Mouse (Mus musculus) cerebellum, adult 8-10 months (tissue): ENCODE results near the gene Nos2.
"Not testable (repeated sequence)": the region's sequence is repeated elsewhere in the genome, so short reads cannot be mapped to it uniquely, and the experiment has no call there.

ENCODE experiments used
- DNase-seq: peaks from one replicate; pipeline ENCODE4 v3.0.0; 2022

The Nos2 gene

GRCm38 (mm10) chr11:78990875-78991543, 70.4 kb downstream of the Nos2 start:
- DNase-seq, result not testable (repeated sequence)

GRCm38 (mm10) chr11:78999118-78999517, 78.5 kb downstream of the Nos2 start:
- DNase-seq, result no peak

DNA sequence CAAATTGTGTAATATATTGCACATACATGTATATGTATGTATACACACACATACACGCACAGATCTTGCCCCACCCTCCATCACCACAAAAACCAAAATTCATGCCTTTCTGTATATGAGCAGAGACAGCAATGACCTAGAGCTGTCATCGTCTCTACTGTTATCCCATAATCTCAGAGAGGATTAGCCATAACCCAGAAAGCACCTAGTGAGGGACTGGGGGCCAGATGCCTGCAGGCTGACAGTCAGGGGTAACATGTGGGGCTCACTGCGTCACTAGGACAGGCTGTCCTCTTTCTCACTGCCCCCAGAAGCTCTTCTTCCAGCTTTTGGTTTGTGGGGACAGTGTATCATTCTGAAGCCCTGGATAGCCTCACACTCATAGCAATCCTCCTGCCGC, 81.3 kb downstream of the Nos2 start:
- no peak for DNase-seq

- DNase-seq, result no peak
These were observed 82.0 kb downstream of the Nos2 start for GRCm38 (mm10) chr11:79002551-79002951.

DNA sequence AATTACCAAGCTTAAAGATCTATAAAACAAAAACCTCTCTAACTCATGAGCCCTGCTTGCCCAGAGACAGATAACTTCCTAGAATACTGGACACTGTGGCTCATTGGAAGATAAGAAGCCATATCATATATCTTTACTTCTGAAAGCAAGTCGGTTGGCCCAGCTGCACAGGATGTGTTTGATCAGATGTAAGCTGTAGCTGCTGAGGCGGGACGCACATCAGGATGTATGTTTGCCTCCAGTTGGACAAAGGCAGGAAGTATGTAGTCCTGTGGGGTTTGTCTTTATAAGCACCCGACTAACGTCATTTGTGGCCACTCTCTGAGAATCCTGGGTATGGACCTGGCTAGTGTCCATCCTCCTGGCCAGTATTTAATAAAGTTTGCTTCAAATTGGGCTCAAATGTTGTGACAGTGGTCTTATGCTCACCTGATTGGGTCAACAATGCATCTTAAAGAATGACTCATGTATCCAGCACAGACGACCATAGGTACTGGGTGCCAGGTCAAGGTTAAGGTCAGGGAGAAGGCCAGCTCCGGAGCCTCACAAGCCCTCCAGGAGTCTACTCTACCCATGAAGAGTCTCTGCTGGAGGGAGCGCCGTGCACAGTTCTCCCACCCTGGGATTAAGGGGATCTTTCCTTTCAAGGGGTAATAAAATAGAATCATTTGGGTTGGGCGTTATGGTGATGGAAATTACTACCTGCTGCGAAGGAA, 82.6 kb downstream of the Nos2 start:
- no peak for DNase-seq

GRCm38 (mm10) chr11:79003769-79004638, 83.4 kb downstream of the Nos2 start:
- no peak for DNase-seq

DNA sequence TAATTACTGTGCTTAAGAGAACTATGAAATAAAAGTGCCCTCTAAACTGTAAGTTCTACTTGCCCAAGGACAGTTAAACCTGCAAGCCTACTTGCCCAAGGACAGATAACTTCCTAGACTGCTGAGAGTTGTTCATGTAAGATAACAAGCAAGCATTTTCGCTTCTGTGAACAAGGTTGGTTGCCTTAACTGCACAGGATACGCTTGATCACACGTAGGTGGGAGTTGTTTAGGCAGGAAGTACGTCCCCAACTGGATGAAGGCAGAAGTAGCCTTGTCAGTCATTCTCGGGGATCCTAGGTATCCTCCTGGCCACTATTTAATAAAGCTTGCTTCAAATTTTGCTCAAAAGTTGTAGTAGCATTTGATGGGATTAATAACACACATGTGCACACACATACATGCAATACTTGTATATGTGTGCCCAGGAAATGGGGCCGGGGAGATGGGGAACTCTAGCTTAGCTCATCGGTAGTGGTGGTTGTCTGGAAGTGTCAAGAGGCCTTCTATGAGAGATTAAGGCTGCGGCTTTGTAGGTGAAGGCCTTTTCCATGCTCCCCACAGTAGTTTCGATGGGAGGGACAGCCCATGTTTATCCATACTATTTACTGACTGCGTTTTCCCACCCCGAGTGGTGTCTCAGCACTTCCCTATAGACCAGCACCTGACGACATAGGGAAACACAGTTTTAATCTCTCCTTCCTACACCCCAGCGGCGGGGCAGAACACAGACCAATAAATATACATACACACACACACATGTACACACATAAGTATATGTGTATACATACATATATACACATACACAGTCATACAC, 85.2 kb downstream of the Nos2 start:
- DNase-seq, result no peak

- no peak for DNase-seq
These were observed 85.8 kb downstream of the Nos2 start for GRCm38 (mm10) chr11:79006417-79006816.

GRCm38 (mm10) chr11:79007356-79007755, 86.8 kb downstream of the Nos2 start:
- not testable (repeated sequence) for DNase-seq

DNA sequence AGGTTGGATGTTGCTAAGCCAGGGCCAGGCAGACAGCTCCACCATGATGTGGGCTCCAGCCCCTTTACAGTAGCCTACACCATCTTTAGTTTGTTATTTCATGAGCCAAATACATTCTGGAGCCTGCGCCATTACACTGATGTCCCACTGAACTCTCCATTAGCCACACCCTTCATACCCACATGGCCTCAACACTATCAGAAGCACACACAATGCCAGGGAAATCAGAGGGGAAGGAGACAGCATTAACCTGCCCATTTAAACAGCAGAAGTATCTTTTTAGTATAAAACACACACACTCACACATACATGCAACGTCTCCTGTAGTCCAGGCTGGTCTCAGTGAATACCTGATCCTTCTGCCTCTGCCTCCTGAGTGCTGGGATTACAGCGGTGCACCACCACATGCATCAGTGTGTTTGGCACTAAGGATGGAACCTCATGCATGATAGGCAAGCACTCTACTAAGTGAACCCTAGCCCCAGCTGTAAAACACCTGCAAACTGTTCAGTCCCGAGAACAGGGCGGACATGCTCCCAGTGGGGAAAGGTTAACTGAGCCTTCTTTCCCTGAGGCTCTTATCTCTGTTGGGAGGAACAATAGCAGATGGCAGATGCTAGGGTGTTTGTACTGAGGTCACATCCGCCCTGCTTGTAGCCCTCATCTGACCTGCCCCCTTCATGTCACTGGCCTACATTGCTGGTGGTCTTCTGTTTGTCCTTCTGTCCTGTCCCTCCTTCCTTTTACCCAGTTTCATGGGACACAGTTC, 87.6 kb downstream of the Nos2 start:
- no peak for DNase-seq

- no peak for DNase-seq
These were observed 88.3 kb downstream of the Nos2 start for GRCm38 (mm10) chr11:79008891-79009290.
